Mouse (Mus musculus) left cerebral cortex, postnatal 4 days (tissue): Measurements from ENCODE around the gene Gne. TPM values are rescaled to one million over a fixed set of nuclear protein-coding genes. Genes with fewer than 3 reads are reported as not detected.

ENCODE experiments used
- DNase-seq: peaks from one replicate; pipeline ENCODE4 v3.0.0-alpha.2; 2022
- intact Hi-C: fragments of 180-260 bp; cut with DNase I; formaldehyde crosslinking; loops from one replicate; pipeline ENCODE4 v1.15.1; 2025
- total RNA-seq, 2 experiments: library from RNA; stranded (reverse); gene quantifications; 2 replicates each; pipeline ENCODE4 v1.2.3; 2021

The Gne gene
- total RNA-seq, 2 experiments from 2014 or later = 46.3 to 51.6 TPM

- intact Hi-C loops = no loop called here
- peak; percentile 17 for DNase-seq
Observed at GRCm38 (mm10) chr4:44028303-44029135, 55.5 kb downstream of the Gne start.

GRCm38 (mm10) chr4:44025570-44025969 lies 58.4 kb downstream of the Gne start:
- no peak for DNase-seq
- intact Hi-C loops = no loop called here

GRCm38 (mm10) chr4:44024241-44024640 lies 59.7 kb downstream of the Gne start:
- intact Hi-C loops = no loop called here
- no peak for DNase-seq

GRCm38 (mm10) chr4:44023681-44024080 lies 60.3 kb downstream of the Gne start:
- no peak for DNase-seq
- intact Hi-C loops = no loop called here

GRCm38 (mm10) chr4:44022766-44023165 lies 61.2 kb downstream of the Gne start:
- intact Hi-C loops = no loop called here

GRCm38 (mm10) chr4:44022323-44022722 lies 61.7 kb downstream of the Gne start:
- DNase-seq = no peak
- intact Hi-C loops = no loop called here

More at GRCm38 (mm10) chr4:44022766-44023165, 61.2 kb downstream of the Gne start:
- no peak for DNase-seq

- intact Hi-C loops = no loop called here
- no peak for DNase-seq
Observed at GRCm38 (mm10) chr4:44016791-44017190, 67.2 kb downstream of the Gne start.

GRCm38 (mm10) chr4:44016071-44016470 lies 67.9 kb downstream of the Gne start:
- no peak for DNase-seq
- intact Hi-C loops = no loop called here

- intact Hi-C loops = no loop called here
Observed at GRCm38 (mm10) chr4:44013391-44014070, 70.4 kb downstream of the Gne start.

GRCm38 (mm10) chr4:44012376-44013367 lies 71.3 kb downstream of the Gne start:
- intact Hi-C loops = no loop called here

More at GRCm38 (mm10) chr4:44013391-44014070, 70.4 kb downstream of the Gne start:
- DNase-seq = no peak

GRCm38 (mm10) chr4:44011799-44012198 lies 72.2 kb downstream of the Gne start:
- intact Hi-C loops = no loop called here
- DNase-seq = no peak

More at GRCm38 (mm10) chr4:44012376-44013367, 71.3 kb downstream of the Gne start:
- peak; percentile 96 for DNase-seq

- DNase-seq = no peak
- intact Hi-C loops = no loop called here
Observed at GRCm38 (mm10) chr4:44010893-44011292, 73.1 kb downstream of the Gne start.

GRCm38 (mm10) chr4:44010176-44010575 lies 73.8 kb downstream of the Gne start:
- no peak for DNase-seq
- intact Hi-C loops = no loop called here

- intact Hi-C loops = no loop called here
- DNase-seq = no peak
Observed at GRCm38 (mm10) chr4:44004623-44005409, 79.2 kb downstream of the Gne start.

- intact Hi-C loops = no loop called here
- no peak for DNase-seq
Observed at GRCm38 (mm10) chr4:44004126-44004525, 79.9 kb downstream of the Gne start, which contains the start of gene Clta. Gene Clta (plus strand): TSS chr4:44004452.

GRCm38 (mm10) chr4:44003622-44004021 lies 80.4 kb downstream of the Gne start:
- no peak for DNase-seq
- intact Hi-C loops = no loop called here

GRCm38 (mm10) chr4:43994342-43994741 lies 89.6 kb downstream of the Gne start:
- no peak for DNase-seq
- intact Hi-C loops = no loop called here

GRCm38 (mm10) chr4:43993072-43993471 lies 90.9 kb downstream of the Gne start:
- intact Hi-C loops = no loop called here
- DNase-seq = no peak

GRCm38 (mm10) chr4:43988976-43989375 lies 95.0 kb downstream of the Gne start:
- DNase-seq = no peak
- intact Hi-C loops = no loop called here

- intact Hi-C loops = loop anchor here (5.0 kb wide), 2 partner anchors 57 to 77 kb away; no protein-coding TSS in a partner anchor
Observed at GRCm38 (mm10) chr4:43984326-43984725, 99.7 kb downstream of the Gne start.

More at GRCm38 (mm10) chr4:43984326-43984725, 99.7 kb downstream of the Gne start:
- no peak for DNase-seq
